Mouse (Mus musculus) MEL (cell line): ENCODE data around the gene Tnik. TPM values are rescaled to one million over a fixed set of nuclear protein-coding genes. Genes with fewer than 3 reads are reported as not detected.

Experiments
- DNase-seq: peaks from one replicate; pipeline ENCODE4 v3.0.0; 2011; ENCODE audit warnings: low read depth, low spot score
- H3K27ac ChIP-seq: 2 replicates; pipeline ENCODE4 v1.5.1; 2012; ENCODE audit warnings: low read depth, mild to moderate bottlenecking, control low read depth, low read length, moderate library complexity; ENCODE audit not compliant: control insufficient read depth
- H3K27me3 ChIP-seq, 2 experiments: fragments of 150-350 bp in 1 of 2; sonication (generic) in 1 of 2; 2 replicates each; pipeline ENCODE4 v1.6.1; 2012; ENCODE audit warnings: low read length in 2 of 2, mild to moderate bottlenecking in 2 of 2, improper control_type of control experiment in 1 of 2, moderate library complexity in 1 of 2; ENCODE audit not compliant: insufficient read depth in 2 of 2, control insufficient read depth in 1 of 2
- H3K36me3 ChIP-seq, 2 experiments: 2 replicates each; pipeline ENCODE4 v1.6.1; 2012 to 2014; ENCODE audit warnings: low read length in 2 of 2, improper control_type of control experiment in 1 of 2, inconsistent platforms in 1 of 2, mild to moderate bottlenecking in 1 of 2; ENCODE audit not compliant: insufficient read depth in 2 of 2, control insufficient read depth in 1 of 2
- H3K4me1 ChIP-seq, 2 experiments: fragments of 150-350 bp in 1 of 2; sonication (generic) in 1 of 2; 2 replicates each; pipeline ENCODE4 v1.6.1; 2012; ENCODE audit warnings: low read length in 2 of 2, improper control_type of control experiment in 1 of 2, mild to moderate bottlenecking in 1 of 2; ENCODE audit not compliant: insufficient read depth in 2 of 2, control insufficient read depth in 1 of 2
- H3K4me3 ChIP-seq, 2 experiments: fragments of 150-350 bp in 1 of 2; sonication (generic) in 1 of 2; 2 replicates each; pipeline ENCODE4 v1.5.1; 2012; ENCODE audit warnings: low read depth in 2 of 2, low read length in 2 of 2, mild to moderate bottlenecking in 2 of 2, moderate library complexity in 2 of 2, control low read depth in 1 of 2, improper control_type of control experiment in 1 of 2; ENCODE audit not compliant: control insufficient read depth in 1 of 2, insufficient read depth in 1 of 2
- H3K79me2 ChIP-seq: 2 replicates; pipeline ENCODE4 v1.6.1; 2012; ENCODE audit warnings: mild to moderate bottlenecking, low read length, moderate library complexity; ENCODE audit not compliant: control insufficient read depth, poor library complexity, insufficient read depth
- H3K9ac ChIP-seq: 2 replicates; pipeline ENCODE4 v1.6.1; 2012; ENCODE audit warnings: low read depth, mild to moderate bottlenecking, control low read depth, low read length, moderate library complexity; ENCODE audit not compliant: control insufficient read depth, poor library complexity, severe bottlenecking
- H3K9me3 ChIP-seq: fragments of 150-350 bp; sonication (generic); replicated peaks from 2 replicates; pipeline ENCODE4 v1.6.1; 2012; ENCODE audit warnings: mild to moderate bottlenecking, low read length, improper control_type of control experiment, moderate library complexity; ENCODE audit not compliant: insufficient read depth
- BHLHE40 ChIP-seq: IDR thresholded peaks from 2 replicates; pipeline ENCODE4 v1.6.1; 2012; ENCODE audit warnings: low read depth, mild to moderate bottlenecking, inconsistent platforms, low read length, improper control_type of control experiment, borderline replicate concordance
- CHD1 ChIP-seq: IDR thresholded peaks from 2 replicates; pipeline ENCODE4 v1.6.1; 2012; ENCODE audit warnings: low read depth, mild to moderate bottlenecking, inconsistent platforms, low read length, improper control_type of control experiment
- CHD2 ChIP-seq: IDR thresholded peaks from 2 replicates; pipeline ENCODE4 v1.6.1; 2011; ENCODE audit warnings: low read length, improper control_type of control experiment
- CTCF ChIP-seq, 3 experiments: IDR thresholded peaks in 2 of 3; conservative IDR thresholded peaks in 1 of 3; 2 replicates each; pipeline ENCODE4 v1.5.1; 2011 to 2012; ENCODE audit warnings: low read length in 3 of 3, low read depth in 2 of 3, mild to moderate bottlenecking in 2 of 3, improper control_type of control experiment in 1 of 3, inconsistent platforms in 1 of 3, mixed read lengths in 1 of 3, moderate library complexity in 1 of 3; ENCODE audit not compliant: control insufficient read depth in 1 of 3, insufficient read depth in 1 of 3, poor library complexity in 1 of 3, severe bottlenecking in 1 of 3
- E2F4 ChIP-seq: IDR thresholded peaks from 2 replicates; pipeline ENCODE4 v1.6.1; 2011; ENCODE audit warnings: low read depth, low read length, improper control_type of control experiment, borderline replicate concordance
- ELF1 ChIP-seq: IDR thresholded peaks from 2 replicates; pipeline ENCODE4 v1.6.1; 2014; ENCODE audit warnings: low read depth, mild to moderate bottlenecking, inconsistent platforms, low read length, improper control_type of control experiment, moderate library complexity
- GABPA ChIP-seq: IDR thresholded peaks from 2 replicates; pipeline ENCODE4 v1.6.1; 2012; ENCODE audit warnings: low read depth, mild to moderate bottlenecking, inconsistent platforms, low read length, improper control_type of control experiment, moderate library complexity
- GATA1 ChIP-seq: IDR thresholded peaks from 2 replicates; pipeline ENCODE4 v1.6.1; 2011; ENCODE audit warnings: low read depth, low read length, improper control_type of control experiment
- KAT2A ChIP-seq: conservative IDR thresholded peaks from 2 replicates; pipeline ENCODE4 v1.6.1; 2012; ENCODE audit warnings: low read depth, low read length, improper control_type of control experiment, inconsistent platforms
- MAFK ChIP-seq: IDR thresholded peaks from 2 replicates; pipeline ENCODE4 v1.6.1; 2011; ENCODE audit warnings: low read depth, mild to moderate bottlenecking, low read length, improper control_type of control experiment, borderline replicate concordance
- MEF2A ChIP-seq: IDR thresholded peaks from 2 replicates; pipeline ENCODE4 v1.6.1; 2014; ENCODE audit warnings: low read depth, mild to moderate bottlenecking, inconsistent platforms, low read length, improper control_type of control experiment; ENCODE audit not compliant: poor library complexity, insufficient replicate concordance, severe bottlenecking; ENCODE audit errors: extremely low read depth
- MYC ChIP-seq: IDR thresholded peaks from 2 replicates; pipeline ENCODE4 v1.6.1; 2011; ENCODE audit warnings: low read depth, mild to moderate bottlenecking, low read length, improper control_type of control experiment, moderate library complexity
- NELFE ChIP-seq: IDR thresholded peaks from 2 replicates; pipeline ENCODE4 v1.6.1; 2011; ENCODE audit warnings: low read depth, low read length, improper control_type of control experiment
- NRF1 ChIP-seq: IDR thresholded peaks from 2 replicates; pipeline ENCODE4 v1.6.1; 2014; ENCODE audit warnings: low read depth, mild to moderate bottlenecking, inconsistent platforms, low read length, improper control_type of control experiment, moderate library complexity; ENCODE audit not compliant: poor library complexity, insufficient read depth, severe bottlenecking
- POLR2A ChIP-seq, 2 experiments: IDR thresholded peaks; 2 replicates each; pipeline ENCODE4 v1.6.1; 2011 to 2012; ENCODE audit warnings: low read length in 2 of 2, mild to moderate bottlenecking in 2 of 2, control low read depth in 1 of 2, improper control_type of control experiment in 1 of 2, low read depth in 1 of 2, moderate library complexity in 1 of 2; ENCODE audit not compliant: control insufficient read depth in 1 of 2, insufficient read depth in 1 of 2, poor library complexity in 1 of 2
- POLR2AphosphoS2 ChIP-seq: IDR thresholded peaks from 2 replicates; pipeline ENCODE4 v1.6.1; 2011; ENCODE audit warnings: low read length, improper control_type of control experiment
- POLR2AphosphoS5 ChIP-seq: IDR thresholded peaks from 2 replicates; pipeline ENCODE4 v1.6.1; 2012; ENCODE audit warnings: low read depth, borderline replicate concordance, mild to moderate bottlenecking, inconsistent platforms, low read length, moderate library complexity, mixed read lengths
- RAD21 ChIP-seq: IDR thresholded peaks from 2 replicates; pipeline ENCODE4 v1.6.1; 2011; ENCODE audit warnings: mild to moderate bottlenecking, low read depth, low read length, improper control_type of control experiment
- RCOR1 ChIP-seq: IDR thresholded peaks from 2 replicates; pipeline ENCODE4 v1.6.1; 2012; ENCODE audit warnings: low read depth, mild to moderate bottlenecking, inconsistent platforms, low read length, improper control_type of control experiment
- SIN3A ChIP-seq: IDR thresholded peaks from 2 replicates; pipeline ENCODE4 v1.6.1; 2012; ENCODE audit warnings: low read length, improper control_type of control experiment, inconsistent platforms
- SMC3 ChIP-seq: IDR thresholded peaks from 2 replicates; pipeline ENCODE4 v1.6.1; 2011; ENCODE audit warnings: low read depth, low read length, improper control_type of control experiment
- TAL1 ChIP-seq: IDR thresholded peaks from 2 replicates; pipeline ENCODE4 v1.6.1; 2012; ENCODE audit warnings: mild to moderate bottlenecking, inconsistent platforms, low read length, moderate library complexity, mixed read lengths
- UBTF ChIP-seq: IDR thresholded peaks from 2 replicates; pipeline ENCODE4 v1.6.1; 2012; ENCODE audit warnings: low read depth, mild to moderate bottlenecking, inconsistent platforms, low read length, improper control_type of control experiment, moderate library complexity, borderline replicate concordance; ENCODE audit not compliant: insufficient read depth
- USF1 ChIP-seq: IDR thresholded peaks from 2 replicates; pipeline ENCODE4 v1.6.1; 2014; ENCODE audit warnings: low read depth, mild to moderate bottlenecking, inconsistent platforms, low read length, improper control_type of control experiment, moderate library complexity
- ZC3H11A ChIP-seq: IDR thresholded peaks from 2 replicates; pipeline ENCODE4 v1.6.1; 2012; ENCODE audit warnings: low read depth, mild to moderate bottlenecking, inconsistent platforms, low read length, improper control_type of control experiment
- ZKSCAN1 ChIP-seq: IDR thresholded peaks from 2 replicates; pipeline ENCODE4 v1.6.1; 2012; ENCODE audit warnings: low read depth, mild to moderate bottlenecking, inconsistent platforms, low read length, improper control_type of control experiment, moderate library complexity
- ZMIZ1 ChIP-seq: IDR thresholded peaks from 2 replicates; pipeline ENCODE4 v1.6.1; 2012; ENCODE audit warnings: low read depth, mild to moderate bottlenecking, inconsistent platforms, low read length, improper control_type of control experiment, moderate library complexity
- polyA plus RNA-seq, 2 experiments: library from polyadenylated mRNA; stranded (reverse) in 1 of 2; unstranded in 1 of 2; fragments of >175 nt in 1 of 2; fragments of >200 nt in 1 of 2; gene quantifications; 2 replicates each; pipeline versions ENCODE4 v1.2.1 to v1.2.4; 2012; ENCODE audit warnings: low replicate concordance in 2 of 2, low read depth in 1 of 2; ENCODE audit not compliant: insufficient read length in 2 of 2, insufficient read depth in 1 of 2, missing spikeins in 1 of 2
- total RNA-seq: library from RNA; depleted of rRNA; stranded (reverse); fragments of 300-350 nt; gene quantifications from 2 replicates; pipeline ENCODE4 v1.2.3, GENCODE M21; 2012

The Tnik gene
- total and polyA plus RNA-seq, 3 experiments = 9.9 to 78.4 (median 13.6) TPM

GRCm38 (mm10) chr3:28383526-28384126, 120.6 kb downstream of the Tnik start:
- TF ChIP-seq GATA1 (no peak), UBTF (no peak), ZKSCAN1 (no peak), SMC3 (no peak), CHD1 (no peak), KAT2A (no peak), NRF1 (no peak), USF1 (no peak), RCOR1 (no peak), MAFK (no peak), SIN3A (no peak), ELF1 (no peak), TAL1 (no peak), CTCF (IDR thresholded peaks at IDR 0.05 in 2 of 3, conservative IDR thresholded peaks at IDR 0.05 in 1 of 3; ENCODE audit: control insufficient read depth in 1 of 3, insufficient read depth in 1 of 3, low read depth in 2 of 3, low read length in 3 of 3, poor library complexity in 1 of 3, severe bottlenecking in 1 of 3) (no peak), POLR2A (IDR thresholded peaks at IDR 0.05; ENCODE audit: control insufficient read depth in 1 of 2, insufficient read depth in 1 of 2, low read depth in 1 of 2, low read length in 2 of 2, poor library complexity in 1 of 2) (no peak), ZC3H11A (no peak), MEF2A (no peak), NELFE (no peak)
- TF ChIP-seq, all 39 proteins: peak for 0
- H3K4me3 ChIP-seq = no peak overlapping the region
- no peaks in the 10 kb centered on the region for H3K27me3 ChIP-seq
- no peaks in the 10 kb centered on the region for H3K36me3 ChIP-seq
- no peak overlapping the region for H3K27ac ChIP-seq
- no peaks in the 10 kb centered on the region for H3K9me3 ChIP-seq
- H3K4me1 ChIP-seq = no peaks in the 10 kb centered on the region
- no peaks in the 10 kb centered on the region for H3K79me2 ChIP-seq
- H3K9ac ChIP-seq = no peak overlapping the region
- no peak for DNase-seq

DNA sequence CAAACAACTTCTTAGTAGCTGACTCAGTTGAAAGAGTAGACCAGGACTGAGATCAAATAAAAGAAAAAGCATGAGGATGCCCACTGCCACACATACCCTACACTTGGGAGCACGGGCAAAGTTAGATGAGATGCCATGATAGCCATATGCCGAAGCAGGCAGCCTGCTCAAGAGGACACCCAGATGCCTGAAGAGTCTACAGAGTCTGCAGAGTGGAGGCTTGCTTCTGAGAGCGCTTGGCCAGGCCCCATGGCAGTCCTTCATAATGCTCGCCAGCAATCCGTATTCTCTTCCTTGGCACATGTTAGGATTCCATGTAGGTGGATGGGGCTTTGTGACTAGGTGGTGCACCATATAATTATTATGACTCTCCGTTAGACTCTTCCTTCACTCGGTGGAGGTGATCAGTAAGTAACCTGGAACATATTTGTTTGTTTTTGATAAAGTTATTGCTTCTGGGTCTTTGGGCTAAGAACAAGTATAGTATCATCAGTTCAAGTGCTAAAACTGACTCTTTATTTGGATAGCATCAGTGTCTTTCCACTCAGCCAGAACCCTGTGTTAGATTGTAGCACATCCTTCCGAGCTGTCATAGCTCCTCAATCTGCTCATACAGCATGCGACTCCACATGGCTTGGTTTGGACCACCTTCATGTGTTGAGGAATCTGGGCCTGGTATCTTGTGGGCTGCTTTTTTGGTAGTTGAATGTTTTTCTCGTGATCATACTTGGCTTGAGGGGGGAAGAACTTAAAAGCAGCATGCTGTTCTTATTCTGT, 122.4 kb downstream of the Tnik start:
- Histone ChIP-seq H3K27ac (no peak overlapping the region), H3K4me1 (no peaks in the 10 kb centered on the region), H3K9ac (no peak overlapping the region), H3K4me3 (no peak overlapping the region), H3K79me2 (no peaks in the 10 kb centered on the region), H3K9me3 (no peaks in the 10 kb centered on the region)
- TF ChIP-seq GABPA = no peak
- TF ChIP-seq POLR2A (IDR thresholded peaks at IDR 0.05; ENCODE audit: control insufficient read depth in 1 of 2, insufficient read depth in 1 of 2, low read depth in 1 of 2, low read length in 2 of 2, poor library complexity in 1 of 2) = no peak
- no peak for TF ChIP-seq POLR2AphosphoS2
- TF ChIP-seq SIN3A = no peak
- TF ChIP-seq KAT2A = no peak
- TF ChIP-seq RAD21 = no peak
- TF ChIP-seq CHD2 = no peak
- TF ChIP-seq MYC = no peak
- no peak for TF ChIP-seq ZMIZ1
- TF ChIP-seq SMC3 = no peak
- no peak for TF ChIP-seq E2F4
- no peak for TF ChIP-seq UBTF
- TF ChIP-seq POLR2AphosphoS5 = no peak
- no peak for TF ChIP-seq BHLHE40
- TF ChIP-seq MEF2A = no peak
- TF ChIP-seq, all 39 proteins: peak for 0
- H3K36me3 ChIP-seq = no peaks in the 10 kb centered on the region
- H3K27me3 ChIP-seq = no peaks in the 10 kb centered on the region
- no peak for DNase-seq
